Mouse (Mus musculus) left cerebral cortex, adult 18-20 months (tissue): Measurements from ENCODE around the gene Iars. TPM values are rescaled to one million over a fixed set of nuclear protein-coding genes. Genes with fewer than 3 reads are reported as not detected.
"Not testable (repeated sequence)": the region's sequence is repeated elsewhere in the genome, so short reads cannot be mapped to it uniquely, and the experiment has no call there.

ENCODE experiments used
- DNase-seq, 2 experiments: peaks; one replicate each; pipeline ENCODE4 v3.0.0; 2021 to 2022; ENCODE audit warnings: low spot score in 2 of 2, mixed read lengths in 1 of 2
- total RNA-seq, 2 experiments: library from RNA; stranded (reverse); gene quantifications; 2 replicates each; pipeline ENCODE4 v1.2.3; 2021

Gene Iars
- total RNA-seq, 2 experiments from 2014 or later, result 62.0 to 67.9 TPM

DNA sequence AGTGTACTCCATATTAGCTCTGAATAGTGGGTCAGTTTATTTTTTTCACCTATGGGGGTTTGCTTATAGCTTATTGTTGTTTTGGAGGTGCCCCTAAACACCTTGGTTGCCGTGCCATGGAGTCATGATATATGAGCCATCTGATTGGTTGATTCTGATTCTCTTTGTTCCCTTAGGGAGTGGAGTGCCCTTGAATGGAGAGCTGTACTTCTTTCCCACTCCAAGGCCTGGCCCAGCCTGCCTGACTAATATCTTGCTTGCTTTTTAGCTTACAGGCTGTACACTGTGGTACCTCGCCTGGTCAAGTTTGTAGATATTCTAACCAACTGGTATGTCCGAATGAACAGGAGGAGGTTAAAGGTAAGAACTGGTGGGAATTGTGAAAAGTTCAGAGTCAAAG lies 37.4 kb downstream of the Iars start:
- no peak for DNase-seq

GRCm38 (mm10) chr13:49736430-49736829 lies 54.5 kb downstream of the Iars start:
- DNase-seq, result no peak

GRCm38 (mm10) chr13:49738011-49738410 lies 56.1 kb downstream of the Iars start:
- no peak for DNase-seq

DNA sequence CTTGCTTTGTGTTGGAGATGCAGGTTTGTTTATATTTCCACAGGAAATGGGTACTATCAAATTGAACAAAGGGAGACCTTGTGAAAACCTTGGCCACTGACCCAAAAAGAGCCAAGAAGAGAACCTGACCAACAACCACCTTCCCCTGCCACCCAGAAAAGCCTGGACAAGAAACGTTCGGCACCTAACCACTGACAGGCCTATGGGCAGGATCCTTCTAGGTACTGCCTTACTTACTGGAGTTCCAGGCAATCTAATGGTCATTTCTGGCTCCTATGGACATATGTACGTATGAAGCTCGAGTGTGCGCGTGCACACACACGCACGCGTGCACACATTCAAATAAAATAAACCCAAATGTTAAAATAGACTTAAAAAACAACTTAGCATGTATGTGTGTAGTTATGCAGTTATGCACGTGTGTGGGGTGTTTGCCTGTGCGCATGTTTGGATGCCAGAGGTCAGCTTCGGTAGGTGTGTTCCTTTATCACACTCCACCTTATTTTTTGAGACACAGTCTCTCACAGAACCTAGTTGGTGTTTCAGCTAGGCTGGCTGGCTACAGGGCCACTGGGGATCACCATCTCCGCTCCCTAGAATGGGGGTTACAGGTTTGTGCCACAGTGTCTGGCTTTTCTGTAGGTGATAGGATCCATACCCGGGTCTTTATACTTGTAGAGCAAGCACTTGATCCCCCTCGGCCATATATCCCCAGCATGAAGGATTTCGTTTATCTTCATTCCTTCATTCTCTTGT lies 59.6 kb downstream of the Iars start:
- DNase-seq, result no peak

- no peak for DNase-seq
These were observed 74.7 kb downstream of the Iars start for GRCm38 (mm10) chr13:49756591-49756990.

DNA sequence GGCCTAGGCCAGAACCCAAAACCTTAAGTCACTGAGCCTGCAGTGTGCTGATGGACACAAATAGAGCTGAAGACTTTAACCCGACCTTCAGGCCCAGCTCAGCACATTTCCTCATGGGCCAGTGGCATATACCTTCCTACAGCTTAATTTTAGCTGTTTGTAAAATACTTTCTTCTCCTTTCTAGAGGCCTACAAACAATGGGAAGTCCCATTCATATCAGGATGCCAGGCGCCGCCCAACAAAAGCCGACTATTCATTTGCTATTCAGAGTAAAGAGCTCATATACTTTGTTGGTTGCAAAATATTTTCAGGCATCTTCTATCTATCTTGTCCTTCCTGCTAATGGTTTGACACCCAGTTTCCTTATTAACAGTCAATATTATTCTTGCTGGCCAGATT lies 76.1 kb downstream of the Iars start:
- DNase-seq, result no peak

DNA sequence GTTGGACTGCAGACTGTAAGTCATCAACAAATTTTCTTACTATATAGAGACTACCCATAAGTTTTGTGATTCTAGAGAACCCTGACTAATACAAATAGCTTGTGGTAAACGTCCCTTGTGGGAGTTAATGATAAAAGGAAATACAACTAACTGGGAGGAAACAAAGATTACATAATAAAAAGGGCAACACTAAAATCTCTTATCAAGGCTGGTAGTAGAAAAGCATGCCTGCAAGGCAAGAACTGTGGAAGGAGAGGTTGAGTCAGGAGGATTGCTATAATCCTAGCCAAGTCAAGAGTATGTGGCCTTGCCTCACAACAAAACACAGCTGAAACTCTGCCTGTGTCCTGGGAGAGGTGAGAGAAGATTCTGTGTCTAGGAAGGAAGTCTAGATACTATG lies 78.8 kb downstream of the Iars start:
- no peak for DNase-seq

GRCm38 (mm10) chr13:49762208-49762607 lies 80.3 kb downstream of the Iars start:
- no peak for DNase-seq

DNA sequence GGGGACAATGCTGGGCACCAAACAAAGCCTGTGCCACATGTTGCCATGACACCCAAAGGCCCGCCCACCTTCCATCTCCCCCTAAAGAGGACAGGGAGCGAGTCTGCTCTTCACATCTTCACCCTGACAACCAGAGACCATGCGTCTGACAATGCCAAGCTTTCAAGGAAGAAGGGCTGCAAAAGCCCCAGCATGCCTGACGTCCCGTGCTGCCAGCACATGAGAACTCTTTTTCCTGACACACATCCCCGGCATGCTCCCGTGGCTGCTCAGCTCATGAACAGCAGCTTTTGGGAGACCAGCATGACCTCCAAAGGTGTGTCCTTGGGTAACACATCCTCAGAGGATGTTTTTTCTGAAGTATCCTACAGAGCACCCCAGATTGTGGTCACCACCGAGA lies 83.4 kb downstream of the Iars start:
- no peak for DNase-seq

DNA sequence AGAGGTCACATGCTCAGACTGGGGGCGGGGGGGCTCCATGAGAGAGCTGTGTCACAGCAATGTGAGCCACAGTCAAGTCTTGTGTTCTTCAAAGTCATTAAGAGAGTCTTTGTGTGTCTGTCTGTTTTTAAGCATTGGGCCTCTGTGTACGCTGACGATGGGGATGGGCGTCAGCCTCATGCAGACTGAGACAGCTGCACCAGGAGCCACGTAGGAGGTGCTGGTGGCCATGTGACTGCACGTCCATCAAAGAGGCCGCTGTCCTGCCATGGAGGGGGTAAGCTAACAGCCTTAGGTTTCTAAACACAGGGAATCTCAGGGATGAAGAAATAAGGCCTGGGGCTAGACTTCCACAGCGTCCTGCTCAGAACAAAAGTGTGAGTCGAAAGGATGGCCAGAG lies 84.4 kb downstream of the Iars start:
- no peak for DNase-seq

GRCm38 (mm10) chr13:49768048-49768447 lies 86.1 kb downstream of the Iars start:
- DNase-seq, result no peak

DNA sequence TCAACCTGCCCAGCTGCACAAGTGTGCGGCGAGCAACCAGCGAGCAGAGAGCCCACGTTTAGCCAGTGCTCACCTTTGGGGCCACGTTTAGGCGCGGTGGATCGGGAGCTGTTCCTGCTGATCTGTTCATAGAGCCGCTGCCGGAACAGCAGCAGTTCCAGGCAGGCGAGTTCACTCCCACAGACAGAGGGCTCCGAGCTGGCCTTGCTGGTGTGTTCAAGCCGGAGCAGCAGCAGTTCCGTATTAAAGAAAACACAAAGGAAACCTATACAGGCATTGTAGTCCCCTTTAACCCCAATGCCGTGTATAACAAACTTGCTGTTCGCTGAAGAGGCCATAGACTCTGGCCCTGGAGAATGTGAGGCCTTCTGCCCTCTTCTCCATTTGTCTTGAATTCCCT lies 87.2 kb downstream of the Iars start:
- DNase-seq, result no peak

DNA sequence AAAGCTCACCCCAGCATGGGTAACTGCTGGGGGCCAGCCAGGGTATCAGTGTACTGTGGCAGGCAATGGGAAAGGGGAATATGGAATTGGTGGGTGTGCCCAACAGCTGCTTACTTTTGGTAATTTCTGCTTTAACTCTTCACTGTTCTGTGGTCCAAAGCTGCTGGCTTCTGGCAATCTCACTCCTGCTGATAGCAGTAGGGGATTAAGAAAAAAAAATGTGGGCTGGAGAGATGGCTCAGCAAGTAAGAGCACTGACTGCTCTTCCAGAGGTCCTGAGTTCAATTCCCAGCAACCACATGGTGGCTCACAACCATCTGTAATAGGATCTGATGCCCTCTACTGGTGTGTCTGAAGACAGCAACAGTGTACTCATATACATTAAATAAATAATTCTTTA lies 89.6 kb downstream of the Iars start:
- not testable (repeated sequence) for DNase-seq

Other genes starting within 250 kb of the Iars start
- gene Tes3-ps, start 188.8 kb upstream of the Iars start, total RNA-seq, result 1 to 10 TPM; 1.5 to 2.3 TPM
- 1 to 10 TPM; 2.8 to 3.1 TPM for gene Ecm2, start 177.3 kb upstream of the Iars start, total RNA-seq
- under 1 TPM; 0.89 to 0.98 TPM for gene Aspn, start 137.7 kb upstream of the Iars start, total RNA-seq
- gene Omd, start 99.6 kb upstream of the Iars start, total RNA-seq, result 1 to 10 TPM; 2.2 to 2.4 TPM
- gene Ogn, start 74.1 kb upstream of the Iars start, total RNA-seq, result 1 to 10 TPM; 8.6 to 9.9 TPM
- gene Cenpp, start 29.3 kb upstream of the Iars start, total RNA-seq, result 1 to 10 TPM in 1 of 2 experiments, under 1 TPM in 1; 0.79 to 1.2 TPM
- gene Nol8, start 29.0 kb upstream of the Iars start, total RNA-seq, result 10 to 100 TPM; 22.7 to 25.1 TPM
- not detected for gene Gm30302, start 116.9 kb downstream of the Iars start, total RNA-seq